Mouse (Mus musculus) layer of hippocampus, postnatal 14 days (tissue): ENCODE results near the gene Il18bp. TPM values are rescaled to one million over a fixed set of nuclear protein-coding genes. Genes with fewer than 3 reads are reported as not detected.

Experiments used
- total RNA-seq, 2 experiments: library from RNA; stranded (reverse); gene quantifications; 2 replicates each; pipeline ENCODE4 v1.2.3; 2021

Gene Il18bp
- total RNA-seq, 2 experiments from 2014 or later = 8.4 to 8.7 TPM

Other genes starting within 250 kb of the Il18bp start
- not detected for gene Phox2a, start 200.4 kb downstream of the Il18bp start, total RNA-seq
- 10 to 100 TPM; 32.9 to 36.0 TPM for gene Inppl1, start 180.5 kb downstream of the Il18bp start, total RNA-seq
- 1 to 10 TPM in 1 of 2 experiments, under 1 TPM in 1; 0.90 to 1.1 TPM for gene Folr2, start 161.5 kb downstream of the Il18bp start, total RNA-seq
- 10 to 100 TPM; 31.7 to 35.3 TPM for gene Anapc15, start 155.0 kb downstream of the Il18bp start, total RNA-seq
- 10 to 100 TPM in 1 of 2 experiments, 1 to 10 TPM in 1; 4.4 to 35.6 TPM for gene Folr1, start 147.9 kb downstream of the Il18bp start, total RNA-seq
- gene Lamtor1, start 112.8 kb downstream of the Il18bp start, total RNA-seq = 100 to 1,000 TPM in 1 of 2 experiments, 10 to 100 TPM in 1; 98.7 to 102 TPM
- under 1 TPM; 0.18 to 0.21 TPM for gene Tomt, start 112.3 kb downstream of the Il18bp start, total RNA-seq
- 1 to 10 TPM; 4.8 to 7.4 TPM for gene Lrrc51, start 84.8 kb downstream of the Il18bp start, total RNA-seq
- gene Numa1, start 84.6 kb downstream of the Il18bp start, total RNA-seq = 10 to 100 TPM; 73.4 to 75.3 TPM
- gene Rnf121, start 46.8 kb upstream of the Il18bp start, total RNA-seq = 10 to 100 TPM; 35.0 to 40.9 TPM
- gene Xndc1, start 46.8 kb upstream of the Il18bp start, total RNA-seq = 10 to 100 TPM; 19.6 to 22.3 TPM
- gene Xntrpc, start 47.0 kb upstream of the Il18bp start, total RNA-seq = 1 to 10 TPM; 1.9 to 2.3 TPM
- under 1 TPM in 1 of 2 experiments, not detected in 1; 0.60 TPM for gene Trpc2, start 64.4 kb upstream of the Il18bp start, total RNA-seq
- gene Art1, start 83.1 kb upstream of the Il18bp start, total RNA-seq = not detected
- gene Art5, start 90.8 kb upstream of the Il18bp start, total RNA-seq = not detected
- gene Chrna10, start 98.1 kb upstream of the Il18bp start, total RNA-seq = under 1 TPM in 1 of 2 experiments, not detected in 1; 0.14 TPM
- 10 to 100 TPM; 34.8 to 35.9 TPM for gene Nup98, start 191.5 kb upstream of the Il18bp start, total RNA-seq
- 10 to 100 TPM; 24.9 to 28.8 TPM for gene Pgap2, start 191.5 kb upstream of the Il18bp start, total RNA-seq
- gene Rhog, start 237.4 kb upstream of the Il18bp start, total RNA-seq = 10 to 100 TPM; 23.4 to 25.8 TPM
- gene Stim1, start 249.1 kb upstream of the Il18bp start, total RNA-seq = 10 to 100 TPM; 65.6 to 66.1 TPM